Mouse (Mus musculus) lung, adult 2 months (tissue): ENCODE data around the gene Gtf2h1. TPM values are rescaled to one million over a fixed set of nuclear protein-coding genes. Genes with fewer than 3 reads are reported as not detected.
A peak's percentile ranks its signal among the peaks of the same experiment; 100 is the strongest.

Experiments
- DNase-seq: peaks from one replicate; pipeline ENCODE4 v3.0.0; 2022
- H3K4me1 ChIP-seq: fragments of 200-500 bp; 2 replicates; pipeline ENCODE4 v1.6.1; 2011; ENCODE audit warnings: low read length; ENCODE audit not compliant: control insufficient read depth, insufficient read depth
- H3K4me3 ChIP-seq: fragments of 200-500 bp; replicated peaks from 2 replicates; pipeline ENCODE3; 2011; ENCODE audit warnings: low read depth, mild to moderate bottlenecking, control low read depth, low read length; ENCODE audit errors: extremely low read depth
- CTCF ChIP-seq: fragments of 200-500 bp; IDR thresholded peaks from 2 replicates; pipeline ENCODE4 v1.5.1; 2011; ENCODE audit warnings: mild to moderate bottlenecking, low read length, control low read depth; ENCODE audit not compliant: insufficient read depth
- POLR2A ChIP-seq: fragments of 200-500 bp; IDR thresholded peaks from 2 replicates; pipeline ENCODE4 v1.6.1; 2011; ENCODE audit warnings: low read depth, mild to moderate bottlenecking, control low read depth, low read length, borderline replicate concordance; ENCODE audit errors: extremely low read depth
- WGBS: fragments of 180-500 bp; shearing (Covaris S2); methylation state at CpG from one replicate; pipeline ENCODE4 v1.1.7; 2018; 5-methylcytosine and 5-hydroxymethylcytosine counted together
- polyA plus RNA-seq: library from polyadenylated mRNA; depleted of rRNA; stranded (reverse); fragments of >200 nt; gene quantifications from 2 replicates; pipeline ENCODE4 v1.2.3, GENCODE M21; 2012

Gtf2h1 gene
- polyA plus RNA-seq, 1 experiment = 7.4 TPM

DNA sequence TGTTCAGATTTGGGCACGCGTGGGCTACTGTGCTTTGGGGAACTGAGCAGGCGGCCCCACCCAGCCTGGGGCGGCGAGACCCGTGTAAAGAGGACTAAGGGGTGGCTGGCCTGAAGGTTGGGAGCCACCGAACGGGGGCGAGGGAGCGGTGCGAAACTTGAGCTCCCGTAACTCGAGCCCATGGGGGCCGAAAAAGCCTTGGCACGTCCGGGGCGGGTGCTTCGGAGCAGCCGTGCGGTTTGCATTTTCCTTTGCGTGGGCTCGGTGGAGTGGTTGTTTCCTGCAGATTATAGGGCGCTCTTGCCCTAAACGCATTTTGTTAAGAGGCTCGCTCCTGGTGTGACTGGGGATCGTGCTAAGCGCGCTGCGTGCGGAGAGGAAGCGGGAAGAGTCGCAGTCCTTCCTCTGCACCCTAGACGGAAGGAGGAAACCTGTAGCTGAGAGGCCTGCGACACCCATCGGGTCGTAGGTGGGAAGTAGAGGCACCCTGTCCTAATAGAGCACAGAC, 50.1 kb downstream of the Gtf2h1 start:
- Histone ChIP-seq H3K4me3 (peak overlapping the region; percentile 60), H3K4me1 (peaks cover 5% of the 10 kb centered on the region; the same call in 1 of the 2 replicates)
- no peak for DNase-seq
- under 1% methylated on average over 36 of the region's 36 CpGs for WGBS
- TF ChIP-seq CTCF (no peak), POLR2A (peak; percentile 23; the same call in 1 of the 2 replicates)

GRCm38 (mm10) chr7:46846486-46847244, 50.8 kb downstream of the Gtf2h1 start:
- 2% methylated on average over 28 of the region's 28 CpGs for WGBS
- TF ChIP-seq POLR2A (peak; percentile 44; the same call in 1 of the 2 replicates), CTCF (0 out of 2 replicates have a peak, but pooled peaks have one; percentile 9)
- peaks cover 5% of the 10 kb centered on the region; the same call in 1 of the 2 replicates for H3K4me1 ChIP-seq
- H3K4me3 ChIP-seq = peak overlapping the region; percentile 60
- peak; percentile 50 for DNase-seq

DNA sequence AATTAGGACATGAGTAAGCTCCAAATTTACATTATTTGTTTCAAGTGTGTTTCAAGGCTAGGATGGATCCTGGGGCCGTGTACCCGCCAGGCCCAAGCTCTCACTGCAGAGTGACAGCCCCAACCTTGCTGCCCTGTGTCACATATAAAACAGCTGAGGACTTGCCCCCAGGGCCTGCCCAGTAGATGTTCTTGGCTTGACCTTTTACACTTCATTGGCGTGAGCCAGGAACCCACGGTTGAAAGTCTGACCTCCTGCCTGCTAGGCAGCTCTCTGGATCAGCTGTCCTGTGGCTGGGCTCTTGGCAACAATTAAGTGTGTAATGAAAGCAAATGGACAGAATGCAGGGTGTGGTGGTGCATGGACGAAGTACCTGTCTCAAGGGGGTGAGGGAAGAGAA, 53.4 kb downstream of the Gtf2h1 start:
- DNase-seq = no peak
- Histone ChIP-seq H3K4me3 (no peak overlapping the region), H3K4me1 (peaks cover 5% of the 10 kb centered on the region; the same call in 1 of the 2 replicates)
- 80% methylated on average over 5 of the region's 5 CpGs for WGBS
- TF ChIP-seq CTCF = no peak
- no peak for TF ChIP-seq POLR2A

DNA sequence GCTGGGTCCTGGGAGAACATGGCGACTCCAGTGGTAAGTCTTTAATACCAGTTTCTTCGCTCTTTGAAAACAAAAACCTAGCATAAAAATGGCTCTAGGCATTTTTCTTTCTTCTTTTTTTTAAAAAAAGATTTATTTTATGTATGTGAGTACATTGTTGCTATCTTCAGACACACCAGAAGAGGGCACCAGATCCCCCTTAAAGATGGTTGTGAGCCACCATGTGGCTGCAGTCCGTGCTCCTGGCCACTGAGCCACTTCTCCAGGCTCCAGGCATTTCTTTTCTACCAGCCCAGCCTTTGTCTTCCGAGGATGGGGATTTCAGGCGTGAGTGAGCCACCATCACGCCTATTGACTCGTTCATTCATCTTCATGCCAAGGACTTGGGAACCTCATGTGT, 55.1 kb downstream of the Gtf2h1 start:
- Histone ChIP-seq H3K4me3 (no peak overlapping the region), H3K4me1 (no peaks in the 10 kb centered on the region)
- no peak for DNase-seq
- 78% methylated on average over 7 of the region's 7 CpGs for WGBS
- TF ChIP-seq CTCF = no peak
- no peak for TF ChIP-seq POLR2A

DNA sequence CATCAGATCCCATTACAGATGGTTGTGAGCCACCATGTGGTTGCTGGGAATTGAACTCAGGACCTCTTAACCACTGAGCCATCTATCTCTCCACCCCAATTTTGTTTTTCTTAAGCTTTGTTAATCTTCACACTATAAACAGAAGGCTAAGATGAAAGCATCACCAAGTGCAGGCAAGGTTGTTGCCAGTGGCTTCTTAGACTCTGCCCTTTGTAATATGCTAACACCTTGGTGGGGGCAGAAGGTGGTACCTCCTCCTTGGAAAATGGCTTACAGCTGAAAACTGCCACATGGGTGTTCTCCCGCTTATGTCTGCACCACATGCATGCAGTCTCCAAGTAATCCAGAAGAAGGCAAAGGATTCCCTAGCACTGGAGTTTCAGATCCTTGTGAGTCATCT, 56.8 kb downstream of the Gtf2h1 start:
- H3K4me1 ChIP-seq = no peaks in the 10 kb centered on the region
- TF ChIP-seq POLR2A = no peak
- TF ChIP-seq CTCF = no peak
- WGBS = 80% methylated on average over 1 of the region's 1 CpGs
- no peak for DNase-seq
- no peak overlapping the region for H3K4me3 ChIP-seq

DNA sequence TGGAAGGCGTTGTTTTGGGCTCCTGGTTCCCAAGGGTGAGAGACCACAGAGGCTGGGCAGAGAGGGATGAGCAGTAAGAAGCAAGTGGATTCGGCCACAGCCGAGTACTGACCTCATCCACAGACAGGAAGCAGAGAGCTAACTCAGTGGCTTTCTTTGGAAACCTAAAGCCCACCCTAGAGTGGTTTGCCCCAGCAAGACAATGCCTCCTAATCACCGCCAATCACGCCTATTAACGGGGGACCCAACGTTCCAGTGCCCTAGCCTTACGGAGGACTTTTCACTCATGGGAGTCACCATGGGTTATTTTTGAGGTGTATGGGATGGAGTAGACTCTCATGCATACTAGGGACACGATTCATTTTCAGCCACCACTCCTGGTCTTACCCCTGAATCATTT, 57.5 kb downstream of the Gtf2h1 start:
- TF ChIP-seq CTCF (no peak), POLR2A (no peak)
- no peak overlapping the region for H3K4me3 ChIP-seq
- no peak for DNase-seq
- H3K4me1 ChIP-seq = no peaks in the 10 kb centered on the region
- 91% methylated on average over 9 of the region's 9 CpGs for WGBS

GRCm38 (mm10) chr7:46855866-46856560, 60.1 kb downstream of the Gtf2h1 start:
- Histone ChIP-seq H3K4me3 (no peak overlapping the region), H3K4me1 (no peaks in the 10 kb centered on the region)
- WGBS = 75% methylated on average over 7 of the region's 7 CpGs
- no peak for TF ChIP-seq CTCF
- no peak for TF ChIP-seq POLR2A
- DNase-seq = no peak

GRCm38 (mm10) chr7:46857436-46857835, 61.5 kb downstream of the Gtf2h1 start:
- Histone ChIP-seq H3K4me1 (no peaks in the 10 kb centered on the region), H3K4me3 (no peak overlapping the region)
- TF ChIP-seq POLR2A (no peak), CTCF (no peak)
- WGBS = 72% methylated on average over 9 of the region's 9 CpGs
- DNase-seq = no peak

DNA sequence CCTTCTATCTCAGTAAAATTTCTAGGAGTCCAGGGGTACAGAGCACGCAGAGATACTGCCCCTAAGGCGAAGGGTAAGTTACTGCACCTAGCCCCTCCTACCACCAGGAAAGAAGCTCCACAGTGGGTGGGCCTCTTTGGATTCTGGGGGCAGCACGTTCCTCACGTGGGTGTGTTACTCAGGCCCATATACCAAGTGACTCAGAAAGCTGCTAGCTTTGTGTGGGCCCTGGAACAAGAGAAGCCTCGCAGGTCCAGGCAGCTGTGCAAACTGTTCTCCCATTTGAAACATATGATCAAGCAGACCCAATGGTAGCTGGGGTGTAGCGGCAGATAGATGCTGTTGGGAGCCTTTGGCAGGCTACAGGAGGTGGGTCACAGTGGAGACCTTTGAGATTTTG, 63.1 kb downstream of the Gtf2h1 start:
- H3K4me3 ChIP-seq = no peak overlapping the region
- H3K4me1 ChIP-seq = no peaks in the 10 kb centered on the region
- TF ChIP-seq POLR2A = no peak
- no peak for TF ChIP-seq CTCF
- no peak for DNase-seq
- WGBS = 65% methylated on average over 6 of the region's 6 CpGs

DNA sequence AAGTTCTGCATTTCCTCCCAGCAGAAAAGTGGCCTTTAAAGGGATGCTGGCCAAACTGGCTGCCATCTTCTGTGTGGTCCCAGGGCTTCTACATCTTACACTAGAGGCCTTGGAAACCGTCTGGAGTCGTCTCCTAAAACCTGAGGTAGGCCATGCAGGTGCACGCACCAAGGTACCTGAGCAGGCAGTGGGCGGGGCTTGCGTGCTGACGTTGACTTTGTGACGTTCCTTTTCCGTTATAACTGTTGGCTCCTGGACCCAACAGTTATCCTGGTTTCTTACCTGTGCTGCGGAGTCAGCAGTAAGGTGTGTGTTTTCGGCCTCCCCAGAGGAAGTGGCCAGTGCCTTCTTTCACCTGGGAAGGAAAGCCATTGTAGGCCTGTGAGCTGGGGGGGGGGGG, 65.1 kb downstream of the Gtf2h1 start, which contains the start of gene Ldhc:
Gene Ldhc (plus strand): TSS at position 208 of the 400 bp plus-strand sequence.
- 37% methylated on average over 10 of the region's 10 CpGs for WGBS
- Histone ChIP-seq H3K4me3 (no peak within 1 kb of the TSS), H3K4me1 (no peaks in the 10 kb centered on the region)
- TF ChIP-seq CTCF (no peak), POLR2A (no peak)
- DNase-seq = no peak
